Mouse (Mus musculus) urinary bladder, postnatal 0 days (tissue): ENCODE data around the gene Sept10. TPM values are rescaled to one million over a fixed set of nuclear protein-coding genes. Genes with fewer than 3 reads are reported as not detected.

ENCODE experiments used
- polyA plus RNA-seq: library from polyadenylated mRNA; unstranded; fragments of >200 nt; fragmentation: Nextera tagmentation; extraction: Ambion mirVana; gene quantifications from 2 replicates; pipeline ENCODE4 v1.2.1, GENCODE M21; 2015

Gene Sept10
- polyA plus RNA-seq = 29.5 and 35.6 TPM in 2 replicates

GRCm38 (mm10) chr10:59221473-59222270, at the start of gene Sept10, which contains the start of gene Sowahc:
Gene Sept10, minus strand, starts transcription at chr10:59221847.
Gene Sowahc, plus strand, starts transcription at chr10:59221953.

Other genes starting within 250 kb of the Sept10 start
- gene Sowahc, start 106 bp upstream of the Sept10 start, polyA plus RNA-seq = 6.1 and 6.2 TPM in 2 replicates
- 47.9 and 62.9 TPM in 2 replicates for gene P4ha1, start 101.4 kb upstream of the Sept10 start, polyA plus RNA-seq
- 11.4 TPM in 1 of 2 replicates, not detected in the other for gene Gm10273, start 173.8 kb upstream of the Sept10 start, polyA plus RNA-seq
- 0.23 and 0.62 TPM in 2 replicates for gene Pla2g12b, start 181.8 kb upstream of the Sept10 start, polyA plus RNA-seq
- 0.46 and 0.73 TPM in 2 replicates for gene Oit3, start 219.9 kb upstream of the Sept10 start, polyA plus RNA-seq